Mouse (Mus musculus) T-cell, adult 2 months (primary cell): ENCODE measurements around the gene Msantd2.

Source experiments
- DNase-seq: peaks from one replicate; pipeline ENCODE4 v3.0.0; 2022; ENCODE audit warnings: low spot score

Msantd2 gene

DNA sequence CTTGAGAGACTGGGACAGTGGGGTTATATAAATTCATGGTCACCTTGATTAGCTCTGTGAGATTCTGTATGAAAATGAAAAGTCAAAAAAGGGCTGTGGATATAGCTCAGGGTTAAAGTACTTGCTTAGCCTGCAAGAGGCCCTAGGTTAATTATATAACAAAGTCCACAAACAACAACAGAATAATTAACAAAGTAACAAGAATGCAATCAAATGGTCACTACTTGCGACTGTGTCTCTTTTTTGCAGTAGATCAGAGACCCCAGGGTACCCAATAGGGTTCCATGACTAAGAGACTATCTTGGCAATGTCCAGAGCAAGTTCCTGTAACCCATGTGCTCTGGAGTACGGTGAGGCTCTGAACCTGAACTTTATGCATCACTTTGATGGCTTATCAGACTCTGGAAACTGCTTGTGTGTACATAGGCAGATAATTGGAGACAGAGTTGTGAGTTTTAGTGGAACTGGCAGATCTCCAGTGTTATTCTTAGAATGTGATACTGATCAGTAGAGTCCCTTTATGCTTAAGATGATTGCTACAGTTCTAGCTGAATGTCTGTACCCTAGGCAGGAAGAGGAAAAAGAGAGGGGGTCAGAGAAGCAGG is 80.2 kb downstream of the Msantd2 start:
- no peak for DNase-seq

DNA sequence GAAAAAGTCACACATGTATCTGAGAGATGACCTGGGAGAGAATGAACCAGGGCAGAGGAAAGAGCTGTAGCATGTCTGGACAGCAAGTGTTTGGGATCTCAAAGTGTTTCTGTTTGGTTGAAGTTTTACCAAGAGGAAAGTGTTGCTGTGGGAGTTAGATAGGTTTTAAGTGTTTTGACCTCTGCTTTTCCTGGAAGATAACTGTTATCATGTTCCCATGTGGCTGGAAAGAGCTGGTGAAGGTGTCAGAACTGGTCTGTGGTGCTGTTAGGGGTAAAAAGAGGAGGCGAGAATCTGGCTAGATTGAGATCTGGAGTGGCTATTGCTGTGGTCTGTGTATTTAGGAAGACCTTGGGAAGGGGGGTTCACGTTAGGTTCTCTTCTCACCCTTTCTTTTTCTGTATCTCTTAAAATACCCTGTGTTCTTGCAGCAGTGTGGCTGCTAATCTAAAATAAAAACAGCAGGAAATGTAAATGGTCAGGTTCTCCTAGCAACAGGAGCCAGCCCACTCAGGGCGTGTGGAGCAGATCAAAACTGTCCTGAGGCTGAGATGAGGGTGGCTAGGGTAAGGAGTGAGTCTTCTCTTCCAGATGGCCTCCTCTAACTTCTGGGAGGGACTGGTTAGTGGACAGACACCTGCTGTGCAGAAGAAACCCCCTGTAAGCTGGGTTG is 83.2 kb downstream of the Msantd2 start:
- no peak for DNase-seq
